Mouse (Mus musculus): Measurements from ENCODE around the gene Asb15. TPM values are rescaled to one million over a fixed set of nuclear protein-coding genes. Genes with fewer than 3 reads are reported as not detected.

The Asb15 gene
- total and polyA plus RNA-seq, 3 experiments = not detected

DNA sequence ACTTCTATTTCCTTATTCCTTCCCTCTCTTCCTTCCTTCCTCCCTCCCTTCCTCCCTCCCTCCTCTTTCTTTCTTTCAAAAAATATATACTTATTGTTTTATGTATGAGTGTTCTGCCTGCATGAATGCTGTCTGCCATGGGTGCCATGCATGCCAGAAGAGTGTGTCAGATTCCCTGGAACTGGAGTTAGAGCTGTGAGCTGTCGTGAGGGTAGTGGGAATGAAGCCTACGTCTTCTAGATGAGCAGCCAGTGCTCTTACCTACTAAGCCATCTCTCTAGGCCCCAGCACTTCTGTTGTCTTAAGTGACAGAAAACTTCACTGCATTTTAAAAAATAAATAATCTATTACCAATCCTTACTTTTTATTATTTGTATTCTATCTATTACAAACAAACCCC lies 93.0 kb downstream of the Asb15 start:
- Histone ChIP-seq H3K36me3 (ENCODE audit: control insufficient read depth in 1 of 2, insufficient read depth in 2 of 2, low read length in 2 of 2) (peaks cover 0 to 22% of the 10 kb centered on the region in 2 experiments; a peak in 2 of 4 replicates), H3K4me1 (ENCODE audit: control insufficient read depth in 1 of 2, insufficient read depth in 2 of 2, low read length in 2 of 2) (no peaks in the 10 kb centered on the region), H3K9ac (ENCODE audit: control insufficient read depth, low read depth, low read length, poor library complexity, severe bottlenecking) (no peak overlapping the region), H3K9me3 (replicated peaks; ENCODE audit: insufficient read depth, low read length) (no peaks in the 10 kb centered on the region), H3K4me3 (ENCODE audit: control insufficient read depth in 1 of 2, insufficient read depth in 1 of 2, low read depth in 2 of 2, low read length in 2 of 2) (no peak overlapping the region), H3K27ac (ENCODE audit: control insufficient read depth, low read depth, low read length) (no peak overlapping the region), H3K27me3 (ENCODE audit: control insufficient read depth in 1 of 2, insufficient read depth in 2 of 2, low read length in 2 of 2) (no peaks in the 10 kb centered on the region), H3K79me2 (ENCODE audit: control insufficient read depth, insufficient read depth, low read length, poor library complexity) (no peaks in the 10 kb centered on the region)
- no peak for DNase-seq (ENCODE audit: low read depth, low spot score)
- TF ChIP-seq ZKSCAN1 (IDR thresholded peaks at IDR 0.05; ENCODE audit: low read depth, low read length) = no peak
- no peak for TF ChIP-seq CHD1 (IDR thresholded peaks at IDR 0.05; ENCODE audit: low read depth, low read length)
- no peak for TF ChIP-seq MEF2A (IDR thresholded peaks at IDR 0.05; ENCODE audit: extremely low read depth, insufficient replicate concordance, low read depth, low read length, poor library complexity, severe bottlenecking)
- no peak for TF ChIP-seq CTCF (IDR thresholded peaks at IDR 0.05 in 2 of 3, conservative IDR thresholded peaks at IDR 0.05 in 1 of 3; ENCODE audit: control insufficient read depth in 1 of 3, insufficient read depth in 1 of 3, low read depth in 2 of 3, low read length in 3 of 3, poor library complexity in 1 of 3, severe bottlenecking in 1 of 3)
- no peak for TF ChIP-seq MXI1 (IDR thresholded peaks at IDR 0.05; ENCODE audit: low read depth, low read length)
- TF ChIP-seq ETS1 (IDR thresholded peaks at IDR 0.05; ENCODE audit: low read depth, low read length) = no peak
- TF ChIP-seq KAT2A (conservative IDR thresholded peaks at IDR 0.05; ENCODE audit: low read depth, low read length) = no peak
- no peak for TF ChIP-seq POLR2AphosphoS2 (IDR thresholded peaks at IDR 0.05; ENCODE audit: low read length)
- no peak for TF ChIP-seq ZNF384 (IDR thresholded peaks at IDR 0.05; ENCODE audit: low read depth, low read length)
- TF ChIP-seq TCF12 (IDR thresholded peaks at IDR 0.05; ENCODE audit: low read depth, low read length) = no peak
- no peak for TF ChIP-seq ZC3H11A (IDR thresholded peaks at IDR 0.05; ENCODE audit: low read depth, low read length)
- no peak for TF ChIP-seq TAL1 (IDR thresholded peaks at IDR 0.05; ENCODE audit: low read length)
- TF ChIP-seq EP300 (IDR thresholded peaks at IDR 0.05; ENCODE audit: low read depth in 1 of 2, low read length in 2 of 2) = no peak
- TF ChIP-seq GATA1 (IDR thresholded peaks at IDR 0.05; ENCODE audit: low read depth, low read length) = no peak
- no peak for TF ChIP-seq RCOR1 (IDR thresholded peaks at IDR 0.05; ENCODE audit: low read depth, low read length)
- no peak for TF ChIP-seq SMC3 (IDR thresholded peaks at IDR 0.05; ENCODE audit: low read depth, low read length)
- TF ChIP-seq JUND (IDR thresholded peaks at IDR 0.05; ENCODE audit: low read depth, low read length) = no peak
- TF ChIP-seq GABPA (IDR thresholded peaks at IDR 0.05; ENCODE audit: low read depth, low read length) = no peak

DNA sequence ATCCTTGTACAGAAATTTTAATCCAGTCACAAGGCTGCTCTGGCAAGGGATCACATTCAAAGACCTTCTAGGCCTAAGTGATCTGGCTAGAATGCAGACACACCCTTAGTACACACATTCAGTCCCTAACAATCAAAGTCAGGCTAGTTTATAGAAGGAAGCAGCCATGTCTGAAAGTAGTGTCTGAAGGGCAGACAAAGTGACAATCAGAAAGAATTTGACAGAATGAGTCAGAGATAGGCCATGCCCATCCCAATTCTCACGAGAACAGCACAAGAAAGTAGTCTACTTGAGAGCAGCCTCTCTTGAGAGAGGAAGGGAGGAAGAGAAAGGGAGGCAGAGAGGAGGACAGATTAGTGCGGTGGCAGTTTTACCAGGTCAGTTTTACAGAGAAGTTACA lies 94.2 kb downstream of the Asb15 start:
- H3K36me3 ChIP-seq (ENCODE audit: control insufficient read depth in 1 of 2, insufficient read depth in 2 of 2, low read length in 2 of 2) = peaks cover 0 to 27% of the 10 kb centered on the region in 2 experiments; a peak in 2 of 4 replicates
- no peak overlapping the region for H3K9ac ChIP-seq (ENCODE audit: control insufficient read depth, low read depth, low read length, poor library complexity, severe bottlenecking)
- H3K9me3 ChIP-seq (replicated peaks; ENCODE audit: insufficient read depth, low read length) = no peaks in the 10 kb centered on the region
- no peak for DNase-seq (ENCODE audit: low read depth, low spot score)
- TF ChIP-seq BHLHE40 (IDR thresholded peaks at IDR 0.05; ENCODE audit: borderline replicate concordance, low read depth, low read length) (no peak), MEF2A (IDR thresholded peaks at IDR 0.05; ENCODE audit: extremely low read depth, insufficient replicate concordance, low read depth, low read length, poor library complexity, severe bottlenecking) (no peak), SMC3 (IDR thresholded peaks at IDR 0.05; ENCODE audit: low read depth, low read length) (no peak), ZMIZ1 (IDR thresholded peaks at IDR 0.05; ENCODE audit: low read depth, low read length) (no peak), ETS1 (IDR thresholded peaks at IDR 0.05; ENCODE audit: low read depth, low read length) (no peak), RAD21 (IDR thresholded peaks at IDR 0.05; ENCODE audit: low read depth, low read length) (no peak), TBP (IDR thresholded peaks at IDR 0.05; ENCODE audit: low read depth, low read length) (no peak), UBTF (IDR thresholded peaks at IDR 0.05; ENCODE audit: borderline replicate concordance, insufficient read depth, low read depth, low read length) (no peak)
- H3K27ac ChIP-seq (ENCODE audit: control insufficient read depth, low read depth, low read length) = no peak overlapping the region
- no peak overlapping the region for H3K4me3 ChIP-seq (ENCODE audit: control insufficient read depth in 1 of 2, insufficient read depth in 1 of 2, low read depth in 2 of 2, low read length in 2 of 2)
- no peaks in the 10 kb centered on the region for H3K27me3 ChIP-seq (ENCODE audit: control insufficient read depth in 1 of 2, insufficient read depth in 2 of 2, low read length in 2 of 2)
- no peaks in the 10 kb centered on the region for H3K4me1 ChIP-seq (ENCODE audit: control insufficient read depth in 1 of 2, insufficient read depth in 2 of 2, low read length in 2 of 2)
- H3K79me2 ChIP-seq (ENCODE audit: control insufficient read depth, insufficient read depth, low read length, poor library complexity) = no peaks in the 10 kb centered on the region
